Mouse (Mus musculus) myocyte (in vitro differentiated cells): ENCODE measurements around the gene Setd5.

Source experiments
- MYOD1 ChIP-seq, 3 experiments: IDR thresholded peaks; one replicate each; pipeline ENCODE4 v1.6.1; 2011; ENCODE audit warnings: control low read depth in 2 of 3, low read depth in 2 of 3, mild to moderate bottlenecking in 2 of 3, moderate library complexity in 1 of 3; ENCODE audit not compliant: insufficient read length in 2 of 3, control insufficient read depth in 1 of 3
- POLR2A ChIP-seq: IDR thresholded peaks from one replicate; pipeline ENCODE4 v1.6.1; 2011; ENCODE audit warnings: low read depth, mild to moderate bottlenecking, control low read depth, moderate library complexity; ENCODE audit not compliant: insufficient read length
- TCF12 ChIP-seq: IDR thresholded peaks from one replicate; pipeline ENCODE4 v1.6.1; 2011; ENCODE audit warnings: mild to moderate bottlenecking, control low read depth; ENCODE audit not compliant: poor library complexity, insufficient read depth, severe bottlenecking

- TF ChIP-seq POLR2A (no peak), MYOD1 (IDR thresholded peaks at IDR 0.05; ENCODE audit: control insufficient read depth in 1 of 3, insufficient read length in 2 of 3, low read depth in 2 of 3) (peak in 2 of 3 experiments; percentile 42 to 75), TCF12 (no peak)
Observed at GRCm38 (mm10) chr6:113063363-113063762, 13.8 kb upstream of the Setd5 start.
